22 mouse cellular contexts compared by ENCODE assay signal in the genomic region with DNA sequence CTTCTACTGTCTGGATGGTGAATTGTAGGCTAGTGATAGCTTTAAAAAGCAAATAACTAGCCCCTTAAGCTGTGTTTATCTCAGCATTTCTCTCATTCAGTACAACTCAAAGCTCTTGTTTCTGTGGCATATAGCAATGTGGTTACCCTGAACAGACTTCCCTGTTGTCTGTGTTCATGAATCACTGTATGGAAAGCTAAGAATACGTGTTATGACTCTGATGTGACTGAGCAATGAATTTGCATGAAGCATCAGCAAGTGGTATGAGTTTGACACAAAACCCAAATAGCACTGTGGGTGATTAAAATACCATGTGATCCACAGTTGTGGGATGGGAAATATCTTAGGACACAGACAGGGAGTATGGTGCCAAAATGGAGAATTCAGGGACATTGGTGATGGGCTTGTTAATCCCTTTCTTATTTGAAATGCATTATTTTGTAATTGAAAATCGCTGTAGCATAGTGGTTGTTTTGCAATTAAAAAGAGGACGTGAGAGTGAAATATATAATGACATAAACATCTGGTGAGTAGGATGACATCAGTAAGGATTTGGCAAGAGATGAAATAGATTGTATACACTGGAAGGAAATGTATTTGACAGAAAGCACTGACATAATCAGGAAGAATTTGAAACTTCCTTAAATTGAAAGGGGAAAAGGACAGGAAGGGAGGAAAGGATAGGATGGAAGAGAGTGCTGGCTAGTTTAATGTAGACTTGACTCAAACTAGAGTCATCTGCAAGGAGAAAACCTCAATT.
DNase-seq lines count a peak whose midpoint lies in the region; ATAC-seq and TF ChIP-seq lines count a peak whose summit lies in the region.
"Had no signal": no experiment of that assay in that cellular context is flagged by ENCODE, and none has a peak within 500 bp of the region (broad histone marks: within the 10 kb centered on the region; RNA-seq: fewer than 3 reads in every experiment).

No protein-coding gene starts in this region.

- WGBS in kidney, postnatal 0 days = 63% methylated on average over 3 of the region's 3 CpGs
- WGBS in liver, embryonic 11.5 days = 85% methylated on average over 3 of the region's 3 CpGs

- no peak overlapping the region for H3K4me3 ChIP-seq in kidney, postnatal 0 days (replicated peaks; ENCODE audit: low read depth, low read length)
- H3K4me3 ChIP-seq in liver, embryonic 11.5 days (ENCODE audit: low read depth, low read length) = no peak overlapping the region
- H3K4me3 ChIP-seq: embryonic facial prominence, embryonic 12.5 days; midbrain, embryonic 12.5 days; stomach, embryonic 15.5 days had no signal

- no peak for ATAC-seq in kidney, postnatal 0 days (replicated peaks; ENCODE audit: low FRiP score, low read depth)
- peak; percentile 54 for ATAC-seq in monocyte, adult 5-6 weeks (replicated peaks; ENCODE audit: insufficient number of reproducible peaks, low FRiP score, low TSS enrichment, poor library complexity, severe bottlenecking)
- ATAC-seq in liver, embryonic 11.5 days (replicated peaks; ENCODE audit: low FRiP score) = no peak
- ATAC-seq: forebrain, postnatal 0 days had no signal

- H3K27me3 ChIP-seq in kidney, postnatal 0 days (ENCODE audit: insufficient read depth, low read length) = no peaks in the 10 kb centered on the region
- no peaks in the 10 kb centered on the region for H3K27me3 ChIP-seq in liver, embryonic 11.5 days (replicated peaks; ENCODE audit: control insufficient read depth, insufficient read depth, low read length)
- H3K27me3 ChIP-seq: CH12.LX; embryonic facial prominence, embryonic 12.5 days; midbrain, embryonic 12.5 days; stomach, embryonic 15.5 days had no signal

- no peaks in the 10 kb centered on the region for H3K9me3 ChIP-seq in kidney, postnatal 0 days (replicated peaks; ENCODE audit: low read length)
- no peaks in the 10 kb centered on the region for H3K9me3 ChIP-seq in liver, embryonic 11.5 days (ENCODE audit: control insufficient read depth, low read length)
- H3K9me3 ChIP-seq: embryonic facial prominence, embryonic 12.5 days; midbrain, embryonic 12.5 days; stomach, embryonic 15.5 days had no signal

- H3K4me1 ChIP-seq in kidney, postnatal 0 days (replicated peaks; ENCODE audit: insufficient read depth, low read length) = peaks cover 6% of the 10 kb centered on the region; the same call in 1 of the 2 replicates
- peaks cover 5% of the 10 kb centered on the region for H3K4me1 ChIP-seq in liver, embryonic 11.5 days (replicated peaks; ENCODE audit: control insufficient read depth, insufficient read depth, low read length)
- H3K4me1 ChIP-seq: stomach, embryonic 15.5 days had no signal

- DNase-seq in kidney, postnatal 0 days (ENCODE audit: low spot score) = peak; percentile 27
- DNase-seq in kidney, postnatal 10 days = no peak
- peak; percentile 1 for DNase-seq in A20 (ENCODE audit: low read depth, low spot score)
- DNase-seq in brain, adult 2 months (ENCODE audit: low read depth, low spot score) = peak; percentile 33
- no peak for DNase-seq in liver, embryonic 11.5 days (ENCODE audit: low spot score)
- no peak for DNase-seq in thymus, postnatal 0 days (ENCODE audit: low spot score)
- DNase-seq: adrenal gland, postnatal 14 days; cerebellum, adult 8-10 months; forebrain, postnatal 0 days; gastrocnemius, postnatal 14 days; kidney, adult 2 months; kidney, postnatal 4 days; liver; lung, adult 18-20 months; spleen, adult 18-20 months; thymus, adult 2 months had no signal

- no peak for TF ChIP-seq CTCF in kidney, postnatal 0 days (IDR thresholded peaks at IDR 0.05; ENCODE audit: low read depth)

- no peak overlapping the region for H3K27ac ChIP-seq in kidney, postnatal 0 days
- no peak overlapping the region for H3K27ac ChIP-seq in liver, embryonic 11.5 days (ENCODE audit: low read depth, low read length)
- H3K27ac ChIP-seq: embryonic facial prominence, embryonic 12.5 days; midbrain, embryonic 12.5 days; stomach, embryonic 15.5 days had no signal

- no peaks in the 10 kb centered on the region for H3K36me3 ChIP-seq in kidney, postnatal 0 days (ENCODE audit: insufficient read depth, low read length)
- no peaks in the 10 kb centered on the region for H3K36me3 ChIP-seq in liver, embryonic 11.5 days (ENCODE audit: control insufficient read depth, insufficient read depth, low read length)
- H3K36me3 ChIP-seq: embryonic facial prominence, embryonic 12.5 days; midbrain, embryonic 12.5 days; stomach, embryonic 15.5 days had no signal

- no peak overlapping the region for H3K9ac ChIP-seq in kidney, postnatal 0 days (ENCODE audit: low read depth, low read length)
- no peak overlapping the region for H3K9ac ChIP-seq in liver, embryonic 11.5 days (ENCODE audit: low read depth, low read length)
- H3K9ac ChIP-seq: embryonic facial prominence, embryonic 12.5 days; forebrain, postnatal 0 days; midbrain, embryonic 12.5 days; stomach, embryonic 15.5 days had no signal

- H3K4me2 ChIP-seq in kidney, postnatal 0 days (ENCODE audit: low read length) = no peak overlapping the region
- no peak overlapping the region for H3K4me2 ChIP-seq in liver, embryonic 11.5 days
- H3K4me2 ChIP-seq: embryonic facial prominence, embryonic 12.5 days; heart, embryonic 11.5 days; midbrain, embryonic 12.5 days; stomach, embryonic 15.5 days had no signal

Comparison
In these comparisons a context has a peak if more than half of its experiments do, and no peak if none do; other contexts are left out.
1. DNase-seq: peak in kidney, postnatal 0 days (single experiment), A20 (single experiment) and brain, adult 2 months (single experiment); none in kidney, postnatal 10 days (single experiment), liver, embryonic 11.5 days (single experiment) and thymus, postnatal 0 days (single experiment).